Mouse (Mus musculus): ENCODE data around the gene Rnd2. TPM values are rescaled to one million over a fixed set of nuclear protein-coding genes. Genes with fewer than 3 reads are reported as not detected.
"Not testable (repeated sequence)": the region's sequence is repeated elsewhere in the genome, so short reads cannot be mapped to it uniquely, and the experiment has no call there.

The Rnd2 gene
- polyA plus RNA-seq, 1 experiment from 2014 or later = 10.3 TPM

- TF ChIP-seq CTCF (IDR thresholded peaks at IDR 0.05; ENCODE audit: low read depth) = no peak
- H3K36me3 ChIP-seq (ENCODE audit: insufficient read depth, low read length) = 0 out of 2 replicates have a peak, but pooled peaks cover 4% of the 10 kb centered on the region
- no peaks in the 10 kb centered on the region for H3K27me3 ChIP-seq (ENCODE audit: insufficient read depth, low read length)
- peak; percentile 46; the same call in 1 of the 2 replicates for ATAC-seq (replicated peaks; ENCODE audit: low FRiP score, low read depth)
- H3K4me2 ChIP-seq (ENCODE audit: low read length) = peak within 1 kb of the TSS; percentile 97
- H3K4me1 ChIP-seq (replicated peaks; ENCODE audit: insufficient read depth, low read length) = peaks cover 24% of the 10 kb centered on the region
- H3K9me3 ChIP-seq (replicated peaks; ENCODE audit: low read length) = no peaks in the 10 kb centered on the region
- peak within 1 kb of the TSS; percentile 88 for H3K27ac ChIP-seq
- H3K9ac ChIP-seq (ENCODE audit: low read depth, low read length) = peak within 1 kb of the TSS; percentile 78
- peak within 1 kb of the TSS; percentile 83 for H3K4me3 ChIP-seq (replicated peaks; ENCODE audit: low read depth, low read length)
- WGBS = 1% methylated on average over 60 of the region's 60 CpGs
- peak; percentile 82 for DNase-seq (ENCODE audit: low spot score)
These were observed 1.2 kb downstream of the Rnd2 start, which contains the start of gene Vat1 for GRCm38 (mm10) chr11:101465869-101466551. Gene Vat1 (minus strand): TSS chr11:101466230.

DNA sequence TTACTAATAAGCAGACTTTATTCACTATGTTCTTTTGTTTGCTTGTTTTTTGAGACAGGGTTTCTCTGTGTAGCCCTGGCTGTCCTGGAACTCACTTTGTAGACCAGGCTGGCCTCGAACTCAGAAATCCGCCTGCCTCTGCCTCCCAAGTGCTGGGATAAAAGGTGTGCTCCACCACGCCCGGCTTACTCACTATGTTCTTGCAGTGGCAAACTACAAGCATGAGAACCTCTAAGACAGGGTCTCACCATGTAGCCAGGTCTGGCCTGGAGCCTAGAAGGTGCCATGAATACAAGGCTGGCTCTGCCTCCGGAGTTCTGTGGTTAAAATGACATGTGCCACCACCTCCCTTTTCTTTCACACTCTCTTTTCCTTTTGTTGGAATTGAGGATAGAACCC, 1.8 kb downstream of the Rnd2 start:
- DNase-seq (ENCODE audit: low spot score); H3K9me3 ChIP-seq (replicated peaks; ENCODE audit: low read length); H3K27ac ChIP-seq; ATAC-seq (replicated peaks; ENCODE audit: low FRiP score, low read depth); H3K27me3 ChIP-seq (ENCODE audit: insufficient read depth, low read length); H3K36me3 ChIP-seq (ENCODE audit: insufficient read depth, low read length); H3K9ac ChIP-seq (ENCODE audit: low read depth, low read length): not testable (repeated sequence)
- Histone ChIP-seq H3K4me3 (replicated peaks; ENCODE audit: low read depth, low read length) (peak overlapping the region; percentile 83; the same call in 1 of the 2 replicates), H3K4me1 (replicated peaks; ENCODE audit: insufficient read depth, low read length) (peaks cover 24% of the 10 kb centered on the region), H3K4me2 (ENCODE audit: low read length) (peak overlapping the region; percentile 97)
- 57% methylated on average over 5 of the region's 5 CpGs for WGBS

DNA sequence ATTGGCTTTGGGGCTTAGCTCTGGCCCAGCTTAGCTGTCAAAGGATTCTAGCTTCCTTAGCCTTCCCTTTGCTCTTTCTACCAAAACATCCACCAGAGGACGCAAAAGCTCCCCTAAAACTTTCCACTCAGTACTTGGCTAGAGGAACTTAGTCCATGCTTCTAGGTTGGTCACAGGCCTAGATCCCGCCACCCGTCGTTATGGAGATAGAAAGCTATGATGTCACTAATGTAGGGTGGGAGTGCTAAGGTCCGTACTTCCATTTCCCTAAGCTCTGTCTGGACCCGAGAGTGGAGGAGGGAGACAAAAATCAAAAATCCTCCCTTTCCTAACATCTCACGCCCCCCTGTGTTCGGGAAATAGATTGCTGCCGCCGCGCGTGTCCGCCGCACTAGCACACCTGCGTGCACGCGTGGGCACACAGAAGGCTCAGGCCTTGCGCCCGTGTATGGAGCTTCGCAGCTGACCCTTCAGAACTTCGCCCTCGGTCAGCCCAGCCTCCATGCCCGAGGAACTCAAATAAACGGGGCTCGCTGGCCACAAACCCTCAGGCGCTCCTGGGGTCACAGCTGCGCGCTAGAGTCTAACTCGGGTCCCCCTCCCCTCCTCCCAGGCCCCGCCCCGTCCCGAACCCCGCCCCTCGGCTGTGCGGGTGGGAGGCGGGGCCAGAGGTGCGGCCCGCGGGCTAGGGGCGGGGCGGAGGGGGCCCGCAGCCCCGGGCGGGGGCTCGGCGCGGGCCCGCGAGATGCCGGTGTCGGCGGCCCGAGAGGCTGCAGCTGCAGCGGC, 2.9 kb downstream of the Rnd2 start:
- Histone ChIP-seq H3K9ac (ENCODE audit: low read depth, low read length) (peak overlapping the region; percentile 67), H3K27ac (peak overlapping the region; percentile 50; the same call in 1 of the 2 replicates), H3K4me3 (replicated peaks; ENCODE audit: low read depth, low read length) (peak overlapping the region; percentile 82), H3K36me3 (ENCODE audit: insufficient read depth, low read length) (no peaks in the 10 kb centered on the region), H3K4me2 (ENCODE audit: low read length) (peak overlapping the region; percentile 92), H3K4me1 (replicated peaks; ENCODE audit: insufficient read depth, low read length) (peaks cover 19% of the 10 kb centered on the region), H3K9me3 (replicated peaks; ENCODE audit: low read length) (no peaks in the 10 kb centered on the region), H3K27me3 (ENCODE audit: insufficient read depth, low read length) (no peaks in the 10 kb centered on the region)
- peak; percentile 83 for DNase-seq (ENCODE audit: low spot score)
- ATAC-seq (replicated peaks; ENCODE audit: low FRiP score, low read depth) = peak; percentile 57
- peak; percentile 65; the same call in 1 of the 2 replicates for TF ChIP-seq CTCF (IDR thresholded peaks at IDR 0.05; ENCODE audit: low read depth)
- 2% methylated on average over 50 of the region's 54 CpGs for WGBS

GRCm38 (mm10) chr11:101468263-101468688, 3.5 kb downstream of the Rnd2 start:
- Histone ChIP-seq H3K36me3 (ENCODE audit: insufficient read depth, low read length) (no peaks in the 10 kb centered on the region), H3K4me3 (replicated peaks; ENCODE audit: low read depth, low read length) (peak overlapping the region; percentile 82), H3K9ac (ENCODE audit: low read depth, low read length) (peak overlapping the region; percentile 67), H3K4me1 (replicated peaks; ENCODE audit: insufficient read depth, low read length) (peaks cover 17% of the 10 kb centered on the region; the same call in 1 of the 2 replicates), H3K27ac (0 out of 2 replicates have a peak overlapping the region, but pooled peaks have one; percentile 50), H3K4me2 (ENCODE audit: low read length) (peak overlapping the region; percentile 92), H3K9me3 (replicated peaks; ENCODE audit: low read length) (no peaks in the 10 kb centered on the region), H3K27me3 (ENCODE audit: insufficient read depth, low read length) (no peaks in the 10 kb centered on the region)
- WGBS = under 1% methylated on average over 30 of the region's 31 CpGs
- DNase-seq (ENCODE audit: low spot score) = peak; percentile 37
- no peak for TF ChIP-seq CTCF (IDR thresholded peaks at IDR 0.05; ENCODE audit: low read depth)
- no peak for ATAC-seq (replicated peaks; ENCODE audit: low FRiP score, low read depth)

GRCm38 (mm10) chr11:101468731-101469130, 3.9 kb downstream of the Rnd2 start:
- TF ChIP-seq CTCF (IDR thresholded peaks at IDR 0.05; ENCODE audit: low read depth) = no peak
- Histone ChIP-seq H3K4me1 (replicated peaks; ENCODE audit: insufficient read depth, low read length) (peaks cover 13% of the 10 kb centered on the region; the same call in 1 of the 2 replicates), H3K4me2 (ENCODE audit: low read length) (peak overlapping the region; percentile 92), H3K9me3 (replicated peaks; ENCODE audit: low read length) (no peaks in the 10 kb centered on the region), H3K36me3 (ENCODE audit: insufficient read depth, low read length) (no peaks in the 10 kb centered on the region), H3K4me3 (replicated peaks; ENCODE audit: low read depth, low read length) (peak overlapping the region; percentile 82), H3K9ac (ENCODE audit: low read depth, low read length) (peak overlapping the region; percentile 67), H3K27me3 (ENCODE audit: insufficient read depth, low read length) (no peaks in the 10 kb centered on the region), H3K27ac (no peak overlapping the region)
- ATAC-seq (replicated peaks; ENCODE audit: low FRiP score, low read depth) (no peak), DNase-seq (ENCODE audit: low spot score) (no peak)
- WGBS = 7% methylated on average over 12 of the region's 13 CpGs

- Histone ChIP-seq H3K9ac (ENCODE audit: low read depth, low read length) (no peak overlapping the region), H3K27me3 (ENCODE audit: insufficient read depth, low read length) (no peaks in the 10 kb centered on the region), H3K4me1 (replicated peaks; ENCODE audit: insufficient read depth, low read length) (peaks cover 9% of the 10 kb centered on the region; the same call in 1 of the 2 replicates), H3K4me2 (ENCODE audit: low read length) (peak overlapping the region; percentile 92), H3K4me3 (replicated peaks; ENCODE audit: low read depth, low read length) (no peak overlapping the region), H3K9me3 (replicated peaks; ENCODE audit: low read length) (no peaks in the 10 kb centered on the region), H3K36me3 (ENCODE audit: insufficient read depth, low read length) (no peaks in the 10 kb centered on the region), H3K27ac (no peak overlapping the region)
- WGBS = 58% methylated on average over 4 of the region's 4 CpGs
- TF ChIP-seq CTCF (IDR thresholded peaks at IDR 0.05; ENCODE audit: low read depth) = no peak
- ATAC-seq (replicated peaks; ENCODE audit: low FRiP score, low read depth) (no peak), DNase-seq (ENCODE audit: low spot score) (no peak)
These were observed 4.4 kb downstream of the Rnd2 start for GRCm38 (mm10) chr11:101469155-101469554.

Data from kidney, postnatal 0 days (tissue).